Mouse (Mus musculus) G1E (cell line): ENCODE measurements at regions not wholly inside any gene's neighbourhood (a gene's known extent, or its start where the extent isn't known, plus 50 kb on each side); places are given as distances from the start of the nearest gene placed in this dataset.

ENCODE experiments used
- ATAC-seq: 2 replicates; pipeline ENCODE4 v1.8.0; 2016; ENCODE audit warnings: mild to moderate bottlenecking; ENCODE audit not compliant: insufficient number of reproducible peaks, poor library complexity, low FRiP score, severe bottlenecking; ENCODE audit errors: extremely low read depth
- DNase-seq: peaks from one replicate; pipeline ENCODE4 v3.0.0; 2012; ENCODE audit warnings: low spot score
- H3K27me3 ChIP-seq: 2 replicates; pipeline ENCODE4 v1.6.1; 2012; ENCODE audit warnings: mild to moderate bottlenecking, low read length, inconsistent platforms; ENCODE audit not compliant: insufficient read depth
- H3K36me3 ChIP-seq: replicated peaks from 2 replicates; pipeline ENCODE3; 2012; ENCODE audit warnings: mild to moderate bottlenecking, inconsistent platforms
- H3K4me1 ChIP-seq: 2 replicates; pipeline ENCODE4 v1.6.1; 2012; ENCODE audit warnings: low read depth, low read length, inconsistent platforms, mixed read lengths; ENCODE audit not compliant: insufficient read depth
- H3K4me3 ChIP-seq: 2 replicates; pipeline ENCODE4 v1.5.1; 2012; ENCODE audit warnings: low read depth, mild to moderate bottlenecking, inconsistent platforms, low read length, moderate library complexity, mixed read lengths
- H3K9me3 ChIP-seq: replicated peaks from 2 replicates; pipeline ENCODE4 v1.6.1; 2012; ENCODE audit warnings: inconsistent platforms
- CTCF ChIP-seq: IDR thresholded peaks from 2 replicates; pipeline ENCODE4 v1.5.1; 2012; ENCODE audit warnings: low read depth, low read length, inconsistent platforms, mixed read lengths
- GATA1 ChIP-seq: IDR thresholded peaks from 2 replicates; pipeline ENCODE4 v1.6.1; 2012; ENCODE audit warnings: borderline replicate concordance, low read length, inconsistent platforms, mixed read lengths
- GATA2 ChIP-seq: IDR thresholded peaks from 2 replicates; pipeline ENCODE4 v1.6.1; 2012; ENCODE audit warnings: low read depth, low read length, inconsistent platforms, borderline replicate concordance
- POLR2AphosphoS5 ChIP-seq: IDR thresholded peaks from 2 replicates; pipeline ENCODE4 v1.6.1; 2012; ENCODE audit warnings: low read depth, low read length, inconsistent platforms; ENCODE audit not compliant: insufficient replicate concordance
- TAL1 ChIP-seq: conservative IDR thresholded peaks from 2 replicates; pipeline ENCODE4 v1.6.1; 2012; ENCODE audit warnings: low read depth, low read length, inconsistent platforms, mixed read lengths

DNA sequence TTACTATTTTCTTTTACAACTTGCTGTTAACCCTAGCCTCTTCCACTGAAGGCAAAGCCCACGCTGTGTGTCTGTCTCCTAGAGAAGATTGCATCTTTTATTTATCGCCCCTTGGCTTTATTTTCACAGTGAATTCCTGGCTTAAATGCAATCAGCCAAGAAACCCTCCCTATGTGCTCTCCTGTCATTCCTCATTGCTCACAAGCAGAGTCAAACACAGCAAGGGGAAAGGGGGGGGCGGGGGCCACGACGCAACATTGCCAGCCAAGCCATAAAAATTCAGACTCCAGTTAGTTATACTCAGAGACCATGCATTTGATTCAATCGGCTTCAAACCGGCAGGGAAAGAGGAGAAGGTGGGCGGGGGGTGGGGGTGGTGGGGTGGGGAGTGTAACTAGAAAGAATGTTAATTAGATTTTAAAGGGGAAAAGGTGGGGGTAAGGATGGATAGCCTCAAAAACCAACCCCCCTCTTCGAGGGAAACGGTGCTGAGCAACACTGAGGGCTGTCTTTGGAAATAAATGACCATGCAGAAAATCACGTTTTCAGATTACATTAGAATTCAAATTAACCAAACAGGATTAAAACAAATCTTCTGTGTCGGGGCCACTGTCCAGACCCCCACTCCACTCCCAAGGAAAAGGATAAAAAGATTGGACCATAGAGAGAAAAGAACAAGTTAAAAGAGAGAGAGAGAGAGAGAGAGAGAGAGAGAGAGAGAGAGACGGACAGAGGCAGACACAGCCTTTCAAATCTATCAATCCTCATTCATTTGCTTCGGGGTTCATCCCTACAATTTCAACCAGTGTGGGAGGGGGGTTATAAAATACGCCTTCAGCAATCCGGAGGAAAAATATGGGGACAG lies 156.6 kb upstream of the Smim15 start:
- Histone ChIP-seq H3K36me3 (no peaks in the 10 kb centered on the region), H3K4me1 (no peaks in the 10 kb centered on the region), H3K4me3 (no peak overlapping the region), H3K9me3 (peaks cover 32% of the 10 kb centered on the region), H3K27me3 (no peaks in the 10 kb centered on the region)
- ATAC-seq: no peak
- no peak for DNase-seq
- no peak for TF ChIP-seq GATA1
- TF ChIP-seq POLR2AphosphoS5: no peak
- TF ChIP-seq TAL1: no peak
- no peak for TF ChIP-seq CTCF
- no peak for TF ChIP-seq GATA2

DNA sequence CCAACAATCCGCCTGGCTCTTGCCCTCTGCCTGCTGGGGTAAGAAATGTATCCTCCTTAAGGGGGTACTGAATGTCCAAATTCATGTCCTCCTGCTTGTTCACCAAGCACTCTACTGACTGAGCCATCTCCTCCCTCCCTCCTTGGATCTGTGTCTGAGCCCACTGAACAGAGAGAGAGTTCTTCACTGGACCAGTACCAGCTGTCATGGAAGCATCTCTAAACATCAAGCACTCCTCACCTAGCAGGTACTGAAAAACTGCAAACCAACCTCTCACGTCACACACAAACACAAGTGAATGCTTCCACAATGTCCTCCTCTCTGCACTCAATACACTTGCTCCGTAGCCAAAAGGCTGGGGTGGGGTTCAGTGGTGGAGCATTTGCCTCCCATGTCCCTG lies 159.4 kb upstream of the Smim15 start:
- DNase-seq (no peak), ATAC-seq (no peak)
- Histone ChIP-seq H3K27me3 (peaks cover 4% of the 10 kb centered on the region; the same call in 1 of the 2 replicates), H3K4me3 (no peak overlapping the region), H3K36me3 (no peaks in the 10 kb centered on the region), H3K4me1 (no peaks in the 10 kb centered on the region), H3K9me3 (peaks cover 20% of the 10 kb centered on the region)
- no peak for TF ChIP-seq GATA2
- no peak for TF ChIP-seq TAL1
- TF ChIP-seq GATA1: no peak

DNA sequence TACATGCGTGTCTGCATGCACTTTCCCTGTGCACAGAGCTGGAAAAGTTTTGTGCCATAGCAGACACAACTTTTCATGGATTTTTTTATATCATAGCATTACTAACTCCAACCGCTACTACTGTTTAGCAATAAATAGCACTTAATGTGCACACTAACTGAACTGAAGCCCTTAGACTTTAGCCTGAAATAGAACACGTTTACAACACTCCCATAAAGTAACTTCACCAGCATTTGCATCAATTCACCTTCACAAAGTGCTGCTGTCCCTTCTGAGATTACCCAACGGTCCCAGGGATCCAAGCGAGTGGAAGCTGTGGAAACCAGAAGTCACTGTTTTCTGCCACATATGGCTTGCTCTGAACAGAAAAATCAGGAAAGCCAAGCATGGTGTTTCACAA lies 161.9 kb upstream of the Smim15 start:
- H3K4me3 ChIP-seq: no peak overlapping the region
- H3K36me3 ChIP-seq: no peaks in the 10 kb centered on the region
- H3K9me3 ChIP-seq: peaks cover 8% of the 10 kb centered on the region
- no peak for DNase-seq
- peaks cover 6% of the 10 kb centered on the region for H3K27me3 ChIP-seq
- TF ChIP-seq GATA1 (no peak), GATA2 (no peak), POLR2AphosphoS5 (no peak), TAL1 (no peak)
- H3K4me1 ChIP-seq: no peaks in the 10 kb centered on the region
- ATAC-seq: no peak

DNA sequence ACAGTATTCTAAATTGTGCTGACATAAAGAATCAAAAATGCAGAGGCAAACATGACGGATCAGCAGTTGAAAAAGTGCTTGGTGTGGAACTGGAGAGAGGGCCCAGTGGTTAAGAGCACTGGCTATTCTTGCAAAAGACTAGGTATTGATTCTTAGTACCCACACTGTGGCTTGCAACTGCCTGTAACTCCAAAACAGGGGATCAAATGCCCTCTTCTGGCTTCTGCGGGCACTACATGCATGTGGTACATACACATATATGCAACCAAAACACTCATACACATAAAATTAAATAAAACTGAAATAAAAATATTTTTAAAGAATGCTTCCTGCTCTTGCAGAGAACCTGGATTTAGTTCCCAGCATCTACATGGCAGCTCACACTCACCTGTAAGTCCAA lies 163.7 kb upstream of the Smim15 start:
- Histone ChIP-seq H3K27me3 (peaks cover 6% of the 10 kb centered on the region), H3K4me1 (no peaks in the 10 kb centered on the region), H3K4me3 (no peak overlapping the region), H3K36me3 (no peaks in the 10 kb centered on the region), H3K9me3 (peaks cover 8% of the 10 kb centered on the region)
- ATAC-seq: no peak
- TF ChIP-seq GATA2 (no peak), CTCF (no peak), POLR2AphosphoS5 (no peak), TAL1 (no peak), GATA1 (no peak)
- DNase-seq: no peak

DNA sequence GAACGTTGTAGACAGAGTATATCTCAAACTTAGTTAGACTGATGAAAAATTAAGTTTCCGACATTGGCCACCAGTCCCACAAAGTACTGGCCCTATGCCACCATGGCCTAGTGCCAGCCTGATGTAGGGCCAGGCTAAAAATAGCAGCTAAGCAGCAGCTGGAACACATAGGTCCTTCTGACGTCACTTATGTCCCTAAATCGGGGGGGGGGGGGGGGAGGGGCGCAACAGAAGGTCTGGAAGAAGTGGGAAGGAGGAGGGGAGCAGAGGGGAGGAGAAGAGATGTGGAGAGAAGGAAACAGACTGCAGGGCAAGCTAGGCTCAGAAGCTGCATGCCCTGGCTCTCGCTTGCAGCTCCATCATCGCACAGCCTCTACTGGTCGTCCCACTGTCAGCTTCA lies 164.7 kb upstream of the Smim15 start:
- ATAC-seq (no peak), DNase-seq (no peak)
- Histone ChIP-seq H3K4me3 (no peak overlapping the region), H3K36me3 (no peaks in the 10 kb centered on the region), H3K4me1 (no peaks in the 10 kb centered on the region), H3K9me3 (peaks cover 8% of the 10 kb centered on the region), H3K27me3 (peaks cover 6% of the 10 kb centered on the region)
- TF ChIP-seq GATA1 (no peak), CTCF (no peak), GATA2 (no peak), TAL1 (no peak), POLR2AphosphoS5 (no peak)

DNA sequence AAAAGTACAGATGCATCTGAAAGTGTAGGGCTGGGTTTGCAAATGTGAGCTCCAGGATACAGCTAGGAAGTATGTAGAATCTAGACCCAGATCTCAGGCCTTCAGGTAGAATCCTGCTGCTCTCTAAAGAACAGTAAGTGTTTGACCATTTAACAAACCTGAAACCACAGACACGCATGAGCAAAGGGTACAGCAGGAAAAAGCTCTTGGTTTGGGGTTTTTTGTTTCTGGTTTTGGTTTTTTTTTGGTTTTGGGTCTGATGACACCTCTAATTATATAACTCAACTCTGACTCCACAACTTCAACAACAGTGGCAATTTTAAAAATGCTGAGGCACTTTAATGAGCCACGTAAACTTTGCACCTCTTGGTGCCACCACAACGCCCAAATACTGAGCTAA lies 165.3 kb upstream of the Smim15 start:
- TF ChIP-seq TAL1 (no peak), GATA2 (no peak), GATA1 (no peak), POLR2AphosphoS5 (no peak), CTCF (no peak)
- peaks cover 6% of the 10 kb centered on the region for H3K27me3 ChIP-seq

More for the DNA sequence above, 165.3 kb upstream of the Smim15 start:
- Histone ChIP-seq H3K4me1 (no peaks in the 10 kb centered on the region), H3K4me3 (no peak overlapping the region), H3K9me3 (peaks cover 8% of the 10 kb centered on the region), H3K36me3 (no peaks in the 10 kb centered on the region)
- ATAC-seq (no peak), DNase-seq (no peak)
